Mouse (Mus musculus): ENCODE results near the gene Pigw. TPM values are rescaled to one million over a fixed set of nuclear protein-coding genes. Genes with fewer than 3 reads are reported as not detected.

Pigw gene
- total and polyA plus RNA-seq, 3 experiments: 2.3 to 6.3 (median 5.6) TPM

GRCm38 (mm10) chr11:84870337-84871043 is 9.6 kb downstream of the Pigw start, which contains the start of gene Ggnbp2:
TSS of gene Ggnbp2 (minus strand) at chr11:84870817.
- DNase-seq: peak; percentile 95
- H3K79me2 ChIP-seq (replicated peaks; ENCODE audit: control insufficient read depth, insufficient read depth, low read length): peaks cover 1% of the 10 kb centered on the region; the same call in 1 of the 2 replicates
- peak within 1 kb of the TSS; percentile 100 for H3K27ac ChIP-seq
- peak within 1 kb of the TSS; percentile 93 for H3K9ac ChIP-seq (ENCODE audit: low read depth, low read length)
- peaks cover 21% of the 10 kb centered on the region for H3K36me3 ChIP-seq (ENCODE audit: control insufficient read depth, insufficient read depth, low read length)
- intact Hi-C loops (cut with DNase I): loop anchor here (1.0 to 5.0 kb wide), 3 partner anchors 10 to 358 kb away; partner anchors contain the start of genes Aatf, Myo19 and Pigw
- H3K4me1 ChIP-seq (ENCODE audit: control insufficient read depth, insufficient read depth, low read length): peaks cover 7% of the 10 kb centered on the region
- TF ChIP-seq EP300 (IDR thresholded peaks at IDR 0.05; ENCODE audit: insufficient read depth, low read depth, low read length) (0 out of 2 replicates have a peak, but pooled peaks have one; percentile 8), CTCF (IDR thresholded peaks at IDR 0.05) (no peak), POLR2A (IDR thresholded peaks at IDR 0.05; ENCODE audit: insufficient read depth, low read depth, low read length) (peak; percentile 85)
- no peaks in the 10 kb centered on the region for H3K27me3 ChIP-seq (ENCODE audit: control insufficient read depth, insufficient read depth, low read length)
- peak within 1 kb of the TSS; percentile 71 for H3K4me3 ChIP-seq
- under 1% methylated on average over 56 of the region's 62 CpGs for WGBS

GRCm38 (mm10) chr11:84869537-84870232 is 10.4 kb downstream of the Pigw start:
- intact Hi-C loops (cut with DNase I): loop anchor here (1.0 to 5.0 kb wide), 2 partner anchors 40 to 357 kb away; partner anchors contain the start of gene Aatf

GRCm38 (mm10) chr11:84868786-84869259 is 11.3 kb downstream of the Pigw start:
- Histone ChIP-seq H3K4me1 (ENCODE audit: control insufficient read depth, insufficient read depth, low read length) (peaks cover 8% of the 10 kb centered on the region), H3K27me3 (ENCODE audit: control insufficient read depth, insufficient read depth, low read length) (no peaks in the 10 kb centered on the region), H3K4me3 (peak overlapping the region; percentile 71), H3K36me3 (ENCODE audit: control insufficient read depth, insufficient read depth, low read length) (peaks cover 31% of the 10 kb centered on the region), H3K27ac (peak overlapping the region; percentile 100), H3K79me2 (replicated peaks; ENCODE audit: control insufficient read depth, insufficient read depth, low read length) (peaks cover 1% of the 10 kb centered on the region; the same call in 1 of the 2 replicates), H3K9ac (ENCODE audit: low read depth, low read length) (no peak overlapping the region; the same call in 1 of the 2 replicates)
- intact Hi-C loops (cut with DNase I): no loop called here
- 5% methylated on average over 7 of the region's 7 CpGs for WGBS
- no peak for TF ChIP-seq POLR2A (IDR thresholded peaks at IDR 0.05; ENCODE audit: insufficient read depth, low read depth, low read length)
- no peak for TF ChIP-seq EP300 (IDR thresholded peaks at IDR 0.05; ENCODE audit: insufficient read depth, low read depth, low read length)
- TF ChIP-seq CTCF (IDR thresholded peaks at IDR 0.05): no peak
- DNase-seq: no peak

More at GRCm38 (mm10) chr11:84869537-84870232, 10.4 kb downstream of the Pigw start:
- Histone ChIP-seq H3K4me3 (peak overlapping the region; percentile 71), H3K27me3 (ENCODE audit: control insufficient read depth, insufficient read depth, low read length) (no peaks in the 10 kb centered on the region), H3K79me2 (replicated peaks; ENCODE audit: control insufficient read depth, insufficient read depth, low read length) (peaks cover 1% of the 10 kb centered on the region; the same call in 1 of the 2 replicates), H3K36me3 (ENCODE audit: control insufficient read depth, insufficient read depth, low read length) (peaks cover 27% of the 10 kb centered on the region), H3K9ac (ENCODE audit: low read depth, low read length) (peak overlapping the region; percentile 84), H3K4me1 (ENCODE audit: control insufficient read depth, insufficient read depth, low read length) (peaks cover 8% of the 10 kb centered on the region), H3K27ac (peak overlapping the region; percentile 100)
- WGBS: under 1% methylated on average over 49 of the region's 61 CpGs
- peak; percentile 90 to 93 for DNase-seq
- peak; percentile 43; the same call in 1 of the 2 replicates for TF ChIP-seq POLR2A (IDR thresholded peaks at IDR 0.05; ENCODE audit: insufficient read depth, low read depth, low read length)
- no peak for TF ChIP-seq EP300 (IDR thresholded peaks at IDR 0.05; ENCODE audit: insufficient read depth, low read depth, low read length)

- Histone ChIP-seq H3K4me3 (no peak overlapping the region), H3K27me3 (ENCODE audit: control insufficient read depth, insufficient read depth, low read length) (no peaks in the 10 kb centered on the region), H3K79me2 (replicated peaks; ENCODE audit: control insufficient read depth, insufficient read depth, low read length) (peaks cover 1% of the 10 kb centered on the region; the same call in 1 of the 2 replicates), H3K27ac (no peak overlapping the region), H3K9ac (ENCODE audit: low read depth, low read length) (no peak overlapping the region), H3K4me1 (ENCODE audit: control insufficient read depth, insufficient read depth, low read length) (peaks cover 8% of the 10 kb centered on the region), H3K36me3 (ENCODE audit: control insufficient read depth, insufficient read depth, low read length) (peaks cover 31% of the 10 kb centered on the region)
- 72% methylated on average over 2 of the region's 2 CpGs for WGBS
- TF ChIP-seq EP300 (IDR thresholded peaks at IDR 0.05; ENCODE audit: insufficient read depth, low read depth, low read length) (no peak), POLR2A (IDR thresholded peaks at IDR 0.05; ENCODE audit: insufficient read depth, low read depth, low read length) (no peak), CTCF (IDR thresholded peaks at IDR 0.05) (no peak)
- intact Hi-C loops (cut with DNase I): no loop called here
- DNase-seq: no peak
These were observed 12.5 kb downstream of the Pigw start for GRCm38 (mm10) chr11:84867586-84867985.

- no peak for DNase-seq
- Histone ChIP-seq H3K79me2 (replicated peaks; ENCODE audit: control insufficient read depth, insufficient read depth, low read length) (peaks cover 3% of the 10 kb centered on the region; the same call in 1 of the 2 replicates), H3K4me3 (no peak overlapping the region), H3K4me1 (ENCODE audit: control insufficient read depth, insufficient read depth, low read length) (peaks cover 8% of the 10 kb centered on the region), H3K36me3 (ENCODE audit: control insufficient read depth, insufficient read depth, low read length) (peaks cover 38% of the 10 kb centered on the region), H3K27me3 (ENCODE audit: control insufficient read depth, insufficient read depth, low read length) (no peaks in the 10 kb centered on the region), H3K27ac (no peak overlapping the region), H3K9ac (ENCODE audit: low read depth, low read length) (no peak overlapping the region)
- intact Hi-C loops (cut with DNase I): no loop called here
- WGBS: 42% methylated on average over 2 of the region's 2 CpGs
- no peak for TF ChIP-seq CTCF (IDR thresholded peaks at IDR 0.05)
- no peak for TF ChIP-seq POLR2A (IDR thresholded peaks at IDR 0.05; ENCODE audit: insufficient read depth, low read depth, low read length)
- TF ChIP-seq EP300 (IDR thresholded peaks at IDR 0.05; ENCODE audit: insufficient read depth, low read depth, low read length): no peak
These were observed 14.8 kb downstream of the Pigw start for GRCm38 (mm10) chr11:84865268-84865667.
